Mouse (Mus musculus): ENCODE measurements around the gene Myd88. TPM values are rescaled to one million over a fixed set of nuclear protein-coding genes. Genes with fewer than 3 reads are reported as not detected.
A peak's percentile ranks its signal among the peaks of the same experiment; 100 is the strongest.

The Myd88 gene
- polyA plus RNA-seq, 1 experiment, result 16.0 TPM

GRCm38 (mm10) chr9:119320446-119320845, 20.8 kb downstream of the Myd88 start:
- Histone ChIP-seq H3K36me3 (ENCODE audit: control insufficient read depth, insufficient read depth) (no peaks in the 10 kb centered on the region), H3K4me2 (ENCODE audit: low read depth) (peak overlapping the region; percentile 97), H3ac (ENCODE audit: control insufficient read depth, insufficient read length) (no peak overlapping the region), H3K27me3 (ENCODE audit: control insufficient read depth, insufficient read depth, insufficient read length) (no peaks in the 10 kb centered on the region), H3K4me3 (peak overlapping the region; percentile 81), H3K79me2 (ENCODE audit: control insufficient read depth, insufficient read depth) (peaks cover 59% of the 10 kb centered on the region)
- TF ChIP-seq REST (IDR thresholded peaks at IDR 0.05; ENCODE audit: insufficient read depth, insufficient read length) (no peak), MYOG (IDR thresholded peaks at IDR 0.05; ENCODE audit: control insufficient read depth in 1 of 3, insufficient read depth in 1 of 3, insufficient read length in 2 of 3, low read depth in 2 of 3) (no peak), TCF3 (IDR thresholded peaks at IDR 0.05; ENCODE audit: insufficient read length, low read depth) (no peak), USF1 (IDR thresholded peaks at IDR 0.05; ENCODE audit: low read depth) (no peak), POLR2AphosphoS2 (IDR thresholded peaks at IDR 0.05; ENCODE audit: insufficient read length, low read depth) (no peak), SRF (IDR thresholded peaks at IDR 0.05; ENCODE audit: control insufficient read depth, insufficient read length, low read depth) (no peak), MAX (IDR thresholded peaks at IDR 0.05; ENCODE audit: low read depth) (no peak), POLR2A (IDR thresholded peaks at IDR 0.05; ENCODE audit: insufficient read length, low read depth) (no peak), MYOD1 (IDR thresholded peaks at IDR 0.05; ENCODE audit: control insufficient read depth in 1 of 3, insufficient read length in 2 of 3, low read depth in 2 of 3) (no peak), TCF12 (IDR thresholded peaks at IDR 0.05; ENCODE audit: insufficient read depth, poor library complexity, severe bottlenecking) (no peak), CEBPB (IDR thresholded peaks at IDR 0.05; ENCODE audit: insufficient read depth, poor library complexity, severe bottlenecking) (no peak), E2F4 (IDR thresholded peaks at IDR 0.05; ENCODE audit: insufficient read depth) (no peak)

- H3K79me2 ChIP-seq (ENCODE audit: control insufficient read depth, insufficient read depth), result peaks cover 72% of the 10 kb centered on the region
Observed at GRCm38 (mm10) chr9:119318891-119319290, 22.3 kb downstream of the Myd88 start.

GRCm38 (mm10) chr9:119313096-119313495, 28.1 kb downstream of the Myd88 start:
- Histone ChIP-seq H3K79me2 (ENCODE audit: control insufficient read depth, insufficient read depth) (peaks cover 76% of the 10 kb centered on the region), H3K36me3 (ENCODE audit: control insufficient read depth, insufficient read depth) (no peaks in the 10 kb centered on the region), H3K4me2 (ENCODE audit: low read depth) (no peak overlapping the region), H3K27me3 (ENCODE audit: control insufficient read depth, insufficient read depth, insufficient read length) (no peaks in the 10 kb centered on the region), H3K4me3 (no peak overlapping the region), H3ac (ENCODE audit: control insufficient read depth, insufficient read length) (no peak overlapping the region)
- TF ChIP-seq E2F4 (IDR thresholded peaks at IDR 0.05; ENCODE audit: insufficient read depth), result no peak
- TF ChIP-seq MYOD1 (IDR thresholded peaks at IDR 0.05; ENCODE audit: control insufficient read depth in 1 of 3, insufficient read length in 2 of 3, low read depth in 2 of 3), result no peak
- TF ChIP-seq POLR2A (IDR thresholded peaks at IDR 0.05; ENCODE audit: insufficient read length, low read depth), result no peak
- no peak for TF ChIP-seq MAX (IDR thresholded peaks at IDR 0.05; ENCODE audit: low read depth)
- no peak for TF ChIP-seq CEBPB (IDR thresholded peaks at IDR 0.05; ENCODE audit: insufficient read depth, poor library complexity, severe bottlenecking)
- TF ChIP-seq SRF (IDR thresholded peaks at IDR 0.05; ENCODE audit: control insufficient read depth, insufficient read length, low read depth), result no peak
- no peak for TF ChIP-seq POLR2AphosphoS2 (IDR thresholded peaks at IDR 0.05; ENCODE audit: insufficient read length, low read depth)
- TF ChIP-seq MYOG (IDR thresholded peaks at IDR 0.05; ENCODE audit: control insufficient read depth in 1 of 3, insufficient read depth in 1 of 3, insufficient read length in 2 of 3, low read depth in 2 of 3), result no peak
- no peak for TF ChIP-seq USF1 (IDR thresholded peaks at IDR 0.05; ENCODE audit: low read depth)
- TF ChIP-seq REST (IDR thresholded peaks at IDR 0.05; ENCODE audit: insufficient read depth, insufficient read length), result no peak
- no peak for TF ChIP-seq TCF12 (IDR thresholded peaks at IDR 0.05; ENCODE audit: insufficient read depth, poor library complexity, severe bottlenecking)
- TF ChIP-seq TCF3 (IDR thresholded peaks at IDR 0.05; ENCODE audit: insufficient read length, low read depth), result no peak

More at GRCm38 (mm10) chr9:119318891-119319290, 22.3 kb downstream of the Myd88 start:
- Histone ChIP-seq H3K36me3 (ENCODE audit: control insufficient read depth, insufficient read depth) (no peaks in the 10 kb centered on the region), H3K27me3 (ENCODE audit: control insufficient read depth, insufficient read depth, insufficient read length) (no peaks in the 10 kb centered on the region), H3K4me2 (ENCODE audit: low read depth) (peak overlapping the region; percentile 29), H3K4me3 (no peak overlapping the region), H3ac (ENCODE audit: control insufficient read depth, insufficient read length) (no peak overlapping the region)
- TF ChIP-seq POLR2A (IDR thresholded peaks at IDR 0.05; ENCODE audit: insufficient read length, low read depth) (no peak), TCF12 (IDR thresholded peaks at IDR 0.05; ENCODE audit: insufficient read depth, poor library complexity, severe bottlenecking) (no peak), MAX (IDR thresholded peaks at IDR 0.05; ENCODE audit: low read depth) (no peak), E2F4 (IDR thresholded peaks at IDR 0.05; ENCODE audit: insufficient read depth) (no peak), CEBPB (IDR thresholded peaks at IDR 0.05; ENCODE audit: insufficient read depth, poor library complexity, severe bottlenecking) (no peak), MYOD1 (IDR thresholded peaks at IDR 0.05; ENCODE audit: control insufficient read depth in 1 of 3, insufficient read length in 2 of 3, low read depth in 2 of 3) (no peak), REST (IDR thresholded peaks at IDR 0.05; ENCODE audit: insufficient read depth, insufficient read length) (no peak), TCF3 (IDR thresholded peaks at IDR 0.05; ENCODE audit: insufficient read length, low read depth) (no peak), SRF (IDR thresholded peaks at IDR 0.05; ENCODE audit: control insufficient read depth, insufficient read length, low read depth) (no peak), USF1 (IDR thresholded peaks at IDR 0.05; ENCODE audit: low read depth) (no peak), MYOG (IDR thresholded peaks at IDR 0.05; ENCODE audit: control insufficient read depth in 1 of 3, insufficient read depth in 1 of 3, insufficient read length in 2 of 3, low read depth in 2 of 3) (no peak), POLR2AphosphoS2 (IDR thresholded peaks at IDR 0.05; ENCODE audit: insufficient read length, low read depth) (no peak)

GRCm38 (mm10) chr9:119309067-119309466, 32.1 kb downstream of the Myd88 start:
- H3K4me3 ChIP-seq, result no peak overlapping the region
- no peak overlapping the region for H3K4me2 ChIP-seq (ENCODE audit: low read depth)
- H3K36me3 ChIP-seq (ENCODE audit: control insufficient read depth, insufficient read depth), result peaks cover 2% of the 10 kb centered on the region
- TF ChIP-seq TCF12 (IDR thresholded peaks at IDR 0.05; ENCODE audit: insufficient read depth, poor library complexity, severe bottlenecking), result no peak
- TF ChIP-seq USF1 (IDR thresholded peaks at IDR 0.05; ENCODE audit: low read depth), result no peak
- TF ChIP-seq POLR2A (IDR thresholded peaks at IDR 0.05; ENCODE audit: insufficient read length, low read depth), result no peak
- TF ChIP-seq POLR2AphosphoS2 (IDR thresholded peaks at IDR 0.05; ENCODE audit: insufficient read length, low read depth), result no peak
- no peak for TF ChIP-seq MYOG (IDR thresholded peaks at IDR 0.05; ENCODE audit: control insufficient read depth in 1 of 3, insufficient read depth in 1 of 3, insufficient read length in 2 of 3, low read depth in 2 of 3)
- TF ChIP-seq SRF (IDR thresholded peaks at IDR 0.05; ENCODE audit: control insufficient read depth, insufficient read length, low read depth), result no peak
- no peak for TF ChIP-seq MYOD1 (IDR thresholded peaks at IDR 0.05; ENCODE audit: control insufficient read depth in 1 of 3, insufficient read length in 2 of 3, low read depth in 2 of 3)
- no peaks in the 10 kb centered on the region for H3K27me3 ChIP-seq (ENCODE audit: control insufficient read depth, insufficient read depth, insufficient read length)
- H3ac ChIP-seq (ENCODE audit: control insufficient read depth, insufficient read length), result no peak overlapping the region
- H3K79me2 ChIP-seq (ENCODE audit: control insufficient read depth, insufficient read depth), result peaks cover 56% of the 10 kb centered on the region
